Mouse (Mus musculus) gastrocnemius, postnatal 25 days (tissue): ENCODE measurements around the gene Rftn1. TPM values are rescaled to one million over a fixed set of nuclear protein-coding genes. Genes with fewer than 3 reads are reported as not detected.

Experiments used
- DNase-seq: peaks from one replicate; pipeline ENCODE4 v3.0.0; 2022
- total RNA-seq, 2 experiments: library from RNA; stranded (reverse); gene quantifications; 1 replicate in 1 of 2; 2 replicates in 1 of 2; pipeline ENCODE4 v1.2.3; 2021

The Rftn1 gene
- total RNA-seq, 2 experiments from 2014 or later: 27.3 to 35.0 TPM

DNA sequence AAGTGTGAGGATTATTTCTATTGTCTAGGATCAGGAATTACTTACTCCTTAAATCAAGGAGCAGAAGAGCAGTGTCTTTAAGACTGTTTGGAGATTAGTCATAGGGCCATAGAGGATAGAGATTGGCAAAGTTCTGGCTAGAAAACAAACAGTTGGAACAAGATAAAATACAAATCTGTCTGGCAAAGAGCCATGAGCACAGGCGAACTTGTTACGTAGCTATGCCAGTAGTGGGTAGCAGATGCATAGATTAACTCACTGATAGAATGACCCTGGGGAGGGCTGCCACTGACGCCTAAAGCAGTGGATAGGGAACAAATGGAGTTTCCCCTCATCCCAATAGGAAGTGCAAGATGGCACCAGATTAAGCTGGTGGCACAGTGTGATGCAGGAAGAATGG is 97.1 kb downstream of the Rftn1 start:
- no peak for DNase-seq

GRCm38 (mm10) chr17:50092848-50093247 is 97.6 kb downstream of the Rftn1 start:
- DNase-seq: no peak

DNA sequence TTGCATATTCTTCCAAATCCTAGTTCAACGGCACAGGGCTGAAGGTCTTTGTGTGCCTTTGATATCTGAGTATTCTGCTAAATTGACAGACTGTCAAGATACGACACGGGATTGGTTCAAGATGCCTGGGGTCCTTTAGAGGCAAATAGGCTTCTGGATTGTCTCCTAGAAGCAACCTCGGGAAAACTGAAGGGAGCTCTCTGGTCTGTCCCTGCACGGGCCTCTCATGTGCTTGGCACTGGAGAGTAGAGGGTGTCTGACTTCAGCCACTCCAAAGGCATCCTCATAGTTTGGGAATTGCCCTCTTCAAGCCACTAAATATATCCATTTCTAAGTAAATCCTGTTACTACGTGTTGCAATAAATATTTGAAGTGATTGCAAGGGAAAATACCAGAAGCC is 98.6 kb downstream of the Rftn1 start:
- no peak for DNase-seq

DNA sequence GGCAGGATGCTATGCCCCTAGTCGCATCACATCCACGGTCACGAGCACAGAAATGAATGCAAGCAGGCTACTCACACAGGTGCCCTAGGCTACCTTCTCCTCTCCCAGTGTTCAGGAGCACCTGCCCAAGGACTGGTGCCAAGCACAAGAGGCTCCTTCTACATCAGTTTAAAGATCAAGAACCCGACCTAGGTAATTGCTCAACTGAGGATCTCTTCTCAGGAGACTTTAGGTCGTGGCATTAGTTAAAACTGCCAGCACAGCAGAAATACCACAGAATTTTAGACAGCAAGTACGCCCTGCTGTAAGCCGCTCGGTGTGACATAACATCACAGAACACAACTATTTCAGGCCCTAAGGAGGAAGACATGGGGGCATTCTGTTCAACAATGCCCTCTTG is 100.7 kb downstream of the Rftn1 start:
- DNase-seq: no peak

- DNase-seq: no peak
Observed at GRCm38 (mm10) chr17:50088054-50088453, 102.4 kb downstream of the Rftn1 start.

DNA sequence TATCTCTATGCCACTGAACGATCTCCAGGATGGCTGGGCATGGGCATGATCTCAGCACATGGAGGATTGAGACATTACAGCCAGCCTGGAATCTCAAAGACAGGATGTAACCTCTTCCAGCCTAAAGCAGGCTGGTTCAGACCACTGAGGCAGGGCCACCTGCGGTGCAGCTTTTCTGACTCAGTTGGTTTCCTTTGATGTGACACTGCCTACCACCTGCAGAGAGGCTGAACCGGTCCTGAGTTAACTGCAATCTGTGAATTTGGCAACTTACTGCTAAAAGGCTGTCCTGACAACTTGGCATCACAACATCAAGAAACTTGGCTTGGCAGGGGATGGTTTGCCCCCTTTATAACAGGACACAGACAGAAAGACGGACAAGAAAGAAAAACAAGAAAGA is 103.6 kb downstream of the Rftn1 start:
- no peak for DNase-seq

DNA sequence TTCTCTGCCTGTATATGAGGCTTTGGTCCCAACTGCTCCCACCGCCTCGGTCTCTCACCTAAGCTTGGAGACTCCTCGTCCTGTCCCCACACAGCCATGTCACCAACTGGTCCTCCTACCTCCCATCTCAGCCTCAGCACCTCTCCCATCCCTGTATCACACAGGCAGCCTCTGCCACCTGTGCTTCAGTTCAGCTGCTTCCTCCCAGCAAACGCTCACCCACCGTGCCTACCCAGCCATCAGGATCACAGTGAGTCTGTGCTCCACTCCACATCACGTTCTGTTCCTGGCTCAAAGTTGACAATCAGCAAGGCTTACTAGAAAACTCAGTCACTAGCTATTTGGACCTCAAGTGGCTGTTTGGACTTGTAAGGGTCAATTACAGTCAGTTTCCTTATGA is 105.8 kb downstream of the Rftn1 start:
- no peak for DNase-seq

DNA sequence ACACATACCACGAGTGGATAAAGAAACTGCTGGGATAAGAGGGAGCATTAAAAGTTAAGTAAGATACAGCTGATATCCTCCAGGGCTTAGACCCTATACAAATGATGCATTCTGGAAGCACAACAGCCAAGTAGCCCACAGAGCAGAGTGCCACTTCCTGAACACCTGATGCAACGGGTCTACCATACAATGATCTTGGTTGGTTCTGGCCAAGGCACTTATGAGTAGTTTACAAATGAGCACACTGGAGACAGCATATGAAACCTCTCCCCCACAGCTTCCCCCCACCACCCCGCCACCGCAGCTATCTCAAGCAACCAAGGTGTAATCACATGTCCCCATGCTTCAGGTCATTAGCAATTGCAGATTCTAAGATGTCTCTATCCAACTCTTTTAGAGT is 106.5 kb downstream of the Rftn1 start:
- DNase-seq: no peak

- no peak for DNase-seq
Observed at GRCm38 (mm10) chr17:50082947-50083346, 107.5 kb downstream of the Rftn1 start.

DNA sequence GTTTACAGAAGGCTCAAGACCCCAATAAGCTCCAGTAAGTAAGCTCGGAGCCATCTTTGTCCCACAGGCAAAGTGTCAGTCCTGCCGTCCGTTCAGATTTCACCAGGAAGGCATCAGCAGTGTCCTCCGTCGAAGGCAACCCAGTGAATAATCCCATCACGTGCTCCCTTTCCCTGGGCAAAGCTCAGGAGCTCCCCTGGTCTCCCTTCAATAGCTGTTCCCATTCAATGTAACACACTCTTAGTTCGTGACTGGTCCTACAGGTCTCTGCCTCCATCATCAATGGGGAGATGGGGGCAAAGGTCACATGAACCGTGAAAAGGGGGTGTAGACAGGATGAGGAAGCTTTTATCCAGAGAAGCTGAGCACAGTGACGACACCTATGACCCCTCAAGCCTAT is 108.8 kb downstream of the Rftn1 start:
- DNase-seq: no peak

DNA sequence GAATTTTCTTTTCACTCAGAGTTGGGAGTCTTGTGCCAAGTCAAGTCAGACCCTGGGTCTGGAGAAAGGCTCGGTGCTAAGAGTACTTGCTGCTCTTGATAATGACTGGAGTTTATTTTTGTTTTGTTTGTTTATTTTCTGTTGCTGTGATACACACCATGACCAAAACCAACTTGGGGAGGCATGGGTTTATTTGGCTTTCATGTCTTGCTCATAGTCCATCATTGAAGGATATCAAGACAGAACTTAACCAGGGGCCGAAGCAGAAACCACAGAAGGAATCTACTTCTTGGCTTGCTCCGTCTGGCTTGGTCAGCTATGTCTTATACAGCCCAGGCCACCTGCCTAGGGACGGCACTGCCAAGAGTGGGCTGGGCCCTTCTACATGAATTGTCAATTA is 109.5 kb downstream of the Rftn1 start:
- DNase-seq: no peak

DNA sequence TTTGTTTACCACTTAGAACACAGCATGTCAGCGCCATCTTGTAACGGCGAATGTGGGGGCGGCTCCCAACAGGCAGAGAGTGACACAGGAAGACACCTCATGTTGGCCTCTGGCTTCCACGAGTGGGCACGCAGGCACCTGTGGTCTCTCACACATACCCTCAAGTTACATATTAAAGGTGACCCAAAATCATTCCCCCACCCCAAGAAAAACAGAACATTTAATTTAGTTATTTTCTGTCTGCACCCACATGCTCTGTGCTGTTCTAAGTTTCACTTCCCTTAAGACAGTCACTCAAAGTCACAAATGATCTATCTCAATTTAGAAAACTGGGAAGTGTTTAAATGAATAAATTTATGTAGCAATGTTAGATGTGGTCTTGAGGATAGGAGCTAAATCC is 111.7 kb downstream of the Rftn1 start:
- no peak for DNase-seq

- no peak for DNase-seq
Observed at GRCm38 (mm10) chr17:50072982-50073965, 117.2 kb downstream of the Rftn1 start.

DNA sequence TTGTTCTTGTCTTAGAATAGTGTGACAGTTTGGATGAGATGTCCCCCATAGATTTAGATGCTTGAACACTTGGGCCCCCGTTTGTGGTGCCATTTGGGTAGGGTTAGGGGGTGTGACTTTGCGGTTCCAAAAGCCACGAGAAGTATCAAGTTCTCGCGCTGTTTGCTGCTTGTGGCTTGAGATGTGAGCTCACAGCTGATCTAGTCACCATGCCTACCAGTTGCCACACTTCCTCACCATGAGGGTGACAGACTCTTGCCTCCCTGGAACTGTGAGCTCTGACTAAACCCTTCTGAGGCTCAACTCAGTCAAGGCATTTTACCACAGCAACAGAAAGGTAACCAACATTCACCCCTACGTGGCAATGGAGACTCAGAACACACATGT is 118.9 kb downstream of the Rftn1 start:
- no peak for DNase-seq

DNA sequence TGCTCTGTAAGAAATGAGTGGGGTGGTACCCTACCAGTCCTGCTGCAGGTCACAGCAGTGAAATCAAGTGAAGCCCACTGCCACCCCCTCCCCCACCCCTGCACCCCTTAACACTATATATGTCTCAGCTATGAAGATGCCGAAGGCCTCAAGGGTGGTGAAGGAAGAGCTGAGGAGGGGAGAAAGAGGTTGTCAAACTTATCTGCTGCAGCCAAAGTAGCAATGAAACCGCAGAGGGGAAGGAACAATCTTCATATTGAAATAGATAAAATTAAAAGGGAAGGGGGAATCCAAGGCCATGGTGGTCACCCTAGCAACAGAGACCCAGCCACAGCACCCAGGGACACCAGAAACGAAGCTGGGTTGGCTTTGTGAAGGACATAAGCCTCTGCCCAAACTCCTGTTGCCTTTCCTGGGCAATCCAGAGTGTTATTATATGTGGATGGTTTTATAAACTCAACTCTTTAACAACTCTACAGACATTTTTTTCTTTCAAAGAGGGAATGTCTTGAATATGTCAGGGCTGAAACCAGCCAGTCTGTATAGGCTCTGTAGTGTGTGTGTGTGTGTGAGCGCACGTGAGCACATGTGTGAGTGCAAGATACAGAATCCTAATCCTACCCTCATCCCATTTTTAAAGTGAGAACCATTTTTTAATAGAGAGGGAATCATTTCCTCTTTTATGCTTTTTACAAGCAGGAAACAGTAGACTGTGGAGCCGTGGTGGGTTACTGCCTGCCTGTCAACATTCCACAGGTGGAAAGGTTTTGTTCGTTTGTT is 119.5 kb downstream of the Rftn1 start:
- no peak for DNase-seq

GRCm38 (mm10) chr17:50069897-50070636 is 120.4 kb downstream of the Rftn1 start:
- peak; percentile 79 for DNase-seq

- no peak for DNase-seq
Observed at GRCm38 (mm10) chr17:50069205-50069604, 121.3 kb downstream of the Rftn1 start.

GRCm38 (mm10) chr17:50068681-50069138 is 121.8 kb downstream of the Rftn1 start:
- DNase-seq: no peak

DNA sequence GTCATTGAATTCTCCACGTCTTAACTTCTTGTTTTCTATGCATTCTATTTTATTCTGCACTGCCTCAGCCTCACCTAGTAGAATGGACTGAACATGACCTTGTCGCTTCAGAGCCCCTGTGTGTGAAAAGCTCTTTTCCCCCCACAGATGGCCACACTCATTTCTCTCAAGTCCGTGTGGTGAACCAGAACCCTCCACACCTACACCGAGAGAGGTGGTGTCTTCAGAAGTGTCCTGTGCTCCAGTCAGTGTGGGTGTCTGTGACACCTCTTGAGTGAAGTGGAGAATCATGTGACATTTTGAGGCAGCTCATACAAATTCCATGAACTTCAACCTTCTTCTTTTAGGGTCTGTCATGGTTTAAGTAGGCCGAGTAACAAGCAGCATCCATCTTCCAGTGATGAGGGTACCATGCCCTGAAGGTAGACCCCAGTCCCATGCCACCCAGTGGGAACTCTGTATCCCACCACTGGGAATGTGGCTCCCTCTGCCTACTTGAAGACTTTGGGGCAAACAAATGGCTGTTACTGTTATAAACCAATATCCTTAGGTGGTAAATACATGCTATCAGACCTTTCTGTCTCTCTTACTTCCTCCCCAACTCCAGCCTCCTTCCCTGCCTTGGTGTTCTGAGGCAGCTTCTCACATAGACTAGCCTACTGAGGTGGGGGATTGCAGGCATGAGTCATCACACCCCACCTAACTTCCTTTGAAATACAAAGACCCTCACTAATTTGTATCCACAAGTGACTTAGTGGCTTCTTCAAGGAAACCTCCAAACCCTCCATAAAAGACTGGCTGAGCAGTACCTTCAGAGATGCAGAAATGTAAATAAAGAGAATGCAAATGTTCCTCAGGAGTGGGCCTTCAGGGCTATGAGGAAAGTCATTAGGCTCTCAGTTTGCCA is 122.4 kb downstream of the Rftn1 start:
- no peak for DNase-seq

- DNase-seq: no peak
Observed at GRCm38 (mm10) chr17:50066822-50067713, 123.4 kb downstream of the Rftn1 start.
